Mouse (Mus musculus) spleen, adult 18-20 months (tissue): ENCODE measurements around the gene Tas2r113.
"Not testable (repeated sequence)": the region's sequence is repeated elsewhere in the genome, so short reads cannot be mapped to it uniquely, and the experiment has no call there.

ENCODE experiments used
- DNase-seq, 2 experiments: peaks; one replicate each; pipeline ENCODE4 v3.0.0; 2022; ENCODE audit warnings: mixed read lengths in 2 of 2

The Tas2r113 gene

DNA sequence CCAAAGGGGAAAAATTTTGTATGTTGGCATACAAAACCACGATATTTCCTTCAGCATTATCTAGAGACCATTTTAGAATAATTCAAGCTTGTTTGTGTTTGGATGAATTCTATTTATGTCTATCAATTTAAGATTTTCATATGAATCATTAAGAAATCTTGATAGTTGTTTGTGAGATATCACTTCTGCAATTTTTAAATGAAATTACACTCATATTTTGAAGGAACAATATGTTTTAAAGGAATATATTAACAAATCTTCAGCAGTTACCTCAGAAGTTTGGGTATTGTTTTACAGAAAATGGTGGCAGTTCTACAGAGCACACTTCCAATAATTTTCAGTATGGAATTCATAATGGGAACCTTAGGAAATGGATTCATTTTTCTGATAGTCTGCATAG lies at the start of gene Tas2r113:
Gene Tas2r113 (plus strand): TSS at position 301 of the 400 bp plus-strand sequence.
- DNase-seq: no peak

DNA sequence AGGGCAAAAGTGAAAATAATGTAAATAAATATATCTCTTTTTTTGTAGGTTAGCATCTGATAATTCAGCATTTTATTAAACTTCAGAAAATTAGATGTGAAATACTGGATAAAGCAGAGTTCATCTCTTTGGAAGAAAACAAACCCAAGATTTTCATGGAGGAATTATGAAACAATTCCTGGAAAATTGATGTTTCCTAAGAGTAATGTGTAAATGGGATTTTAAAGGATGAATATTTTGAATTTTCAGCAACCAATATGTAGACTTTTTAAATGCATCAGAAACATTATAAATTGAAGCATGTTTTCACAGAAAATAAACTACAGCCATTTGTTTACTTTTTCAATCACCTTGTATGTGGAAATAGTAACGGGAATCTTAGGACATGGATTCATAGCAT lies 46.0 kb upstream of the Tas2r113 start, which contains the start of gene Tas2r123:
Gene Tas2r123 (plus strand): TSS at position 301 of the 400 bp plus-strand sequence.
- no peak for DNase-seq

DNA sequence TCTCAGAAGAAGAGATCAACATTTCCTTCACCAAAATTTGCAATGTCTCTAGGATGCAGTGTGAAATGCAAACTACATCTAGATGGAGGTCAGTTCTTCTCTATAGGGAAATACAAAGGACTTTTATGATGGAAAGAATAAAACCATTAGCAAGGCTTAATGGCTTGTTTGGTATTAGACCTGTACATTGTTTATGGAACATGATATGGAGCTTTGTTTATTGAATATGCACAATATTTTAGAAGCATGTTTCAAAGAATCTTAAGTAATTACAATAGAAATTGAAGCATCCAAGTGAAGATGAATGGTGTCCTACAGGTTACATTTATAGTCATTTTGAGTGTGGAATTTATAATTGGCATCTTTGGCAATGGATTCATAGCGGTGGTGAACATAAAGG lies 37.7 kb upstream of the Tas2r113 start, which contains the start of gene Tas2r116:
Gene Tas2r116 (plus strand): TSS at position 301 of the 400 bp plus-strand sequence.
- DNase-seq: no peak

DNA sequence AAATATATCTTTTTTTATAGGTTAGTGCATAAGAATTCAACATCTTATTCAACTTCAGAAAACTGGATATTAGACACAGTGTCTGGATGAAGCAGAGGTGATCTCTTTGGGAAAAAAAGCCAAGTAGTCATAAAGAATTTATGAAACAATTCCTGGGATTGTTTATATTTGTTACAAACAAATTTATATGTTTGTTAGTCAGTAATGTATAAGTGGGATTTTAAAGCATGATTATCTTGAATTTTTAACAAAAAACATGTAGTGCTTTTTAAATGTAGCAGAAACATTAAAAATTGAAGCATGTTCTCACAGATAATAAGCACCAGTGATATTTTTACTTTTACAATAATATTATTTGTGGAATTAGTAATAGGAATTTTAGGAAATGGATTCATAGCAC lies 25.1 kb upstream of the Tas2r113 start, which contains the start of gene Tas2r110:
Gene Tas2r110 (plus strand): TSS at position 301 of the 400 bp plus-strand sequence.
- no peak for DNase-seq

DNA sequence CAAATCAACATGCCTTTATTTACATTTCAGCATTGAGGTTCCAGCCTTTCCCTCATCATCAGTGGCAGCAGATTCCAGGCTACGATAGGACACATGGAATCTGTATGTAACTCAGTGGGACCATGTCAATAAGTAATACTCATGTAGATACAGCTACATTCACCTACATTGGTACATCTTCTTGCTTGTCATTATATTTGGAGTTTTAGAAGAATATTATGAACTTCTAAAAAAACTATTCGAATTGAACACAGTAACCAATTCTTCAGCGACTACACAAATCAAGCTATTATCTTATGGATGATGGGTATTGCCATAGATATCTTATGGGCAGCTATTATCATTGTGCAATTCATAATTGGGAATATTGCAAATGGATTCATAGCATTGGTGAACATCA lies 16.5 kb downstream of the Tas2r113 start, which contains the start of gene Tas2r125:
Gene Tas2r125 (plus strand): TSS at position 301 of the 400 bp plus-strand sequence.
- no peak for DNase-seq

DNA sequence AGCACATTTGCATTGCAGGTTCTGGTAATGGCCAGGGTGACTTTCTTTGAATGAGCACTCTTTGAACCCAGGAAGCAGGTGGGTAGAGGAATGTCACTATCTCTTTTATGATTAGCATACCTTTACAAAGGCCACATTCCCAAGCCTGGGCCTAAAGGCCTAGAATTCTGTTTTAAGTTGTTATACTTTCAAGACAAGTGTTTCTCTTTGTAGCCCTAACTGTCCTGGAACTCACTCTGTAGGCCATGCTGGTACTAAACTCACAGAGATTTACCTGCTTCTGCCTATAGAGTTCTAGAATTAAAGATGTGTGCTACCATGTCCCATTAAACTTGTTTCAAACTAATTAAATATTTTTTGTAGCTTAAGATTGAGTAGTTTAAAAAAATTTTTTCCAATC lies 48.6 kb downstream of the Tas2r113 start:
- DNase-seq: not testable (repeated sequence)
